Mouse (Mus musculus) splenic B cell, adult 2 months (primary cell): ENCODE measurements around the gene Bri3.

Source experiments
- DNase-seq: peaks from one replicate; pipeline ENCODE4 v3.0.0-alpha.2; 2011; ENCODE audit warnings: low read depth, low spot score
- H3K27me3 ChIP-seq: 2 replicates; pipeline ENCODE4 v1.6.1; 2012; ENCODE audit warnings: mild to moderate bottlenecking, low read length, moderate library complexity, mixed read lengths; ENCODE audit not compliant: control insufficient read depth, poor library complexity, insufficient read depth, severe bottlenecking
- H3K36me3 ChIP-seq: 2 replicates; pipeline ENCODE4 v1.6.1; 2012; ENCODE audit warnings: mild to moderate bottlenecking, low read length, moderate library complexity, mixed read lengths; ENCODE audit not compliant: control insufficient read depth, poor library complexity, insufficient read depth, severe bottlenecking

Bri3 gene

GRCm38 (mm10) chr5:144447226-144447616 is 203.0 kb downstream of the Bri3 start:
- no peaks in the 10 kb centered on the region for H3K36me3 ChIP-seq
- no peak for DNase-seq

DNA sequence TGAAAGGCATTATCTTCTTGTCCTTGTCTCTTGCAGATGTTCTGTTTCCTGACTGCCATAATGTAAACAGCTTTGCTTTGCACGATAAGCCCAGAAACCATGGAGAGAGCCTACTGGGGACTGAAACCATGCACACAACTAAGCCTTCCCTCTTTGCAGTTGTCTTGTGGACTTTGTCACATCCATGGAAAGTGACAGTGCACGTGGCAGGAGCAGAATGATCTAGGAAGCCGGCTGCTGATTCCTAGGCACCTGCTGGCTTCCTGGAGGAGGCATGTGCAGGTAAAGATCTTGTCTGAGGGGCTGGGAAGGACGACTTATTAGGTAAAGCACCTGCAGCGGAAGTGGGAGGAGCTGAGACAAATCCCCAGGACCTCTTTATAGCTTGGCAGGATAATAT is 203.7 kb downstream of the Bri3 start:
- no peak for DNase-seq
- H3K27me3 ChIP-seq = no peaks in the 10 kb centered on the region
- no peaks in the 10 kb centered on the region for H3K36me3 ChIP-seq

More at GRCm38 (mm10) chr5:144447226-144447616, 203.0 kb downstream of the Bri3 start:
- H3K27me3 ChIP-seq = no peaks in the 10 kb centered on the region

DNA sequence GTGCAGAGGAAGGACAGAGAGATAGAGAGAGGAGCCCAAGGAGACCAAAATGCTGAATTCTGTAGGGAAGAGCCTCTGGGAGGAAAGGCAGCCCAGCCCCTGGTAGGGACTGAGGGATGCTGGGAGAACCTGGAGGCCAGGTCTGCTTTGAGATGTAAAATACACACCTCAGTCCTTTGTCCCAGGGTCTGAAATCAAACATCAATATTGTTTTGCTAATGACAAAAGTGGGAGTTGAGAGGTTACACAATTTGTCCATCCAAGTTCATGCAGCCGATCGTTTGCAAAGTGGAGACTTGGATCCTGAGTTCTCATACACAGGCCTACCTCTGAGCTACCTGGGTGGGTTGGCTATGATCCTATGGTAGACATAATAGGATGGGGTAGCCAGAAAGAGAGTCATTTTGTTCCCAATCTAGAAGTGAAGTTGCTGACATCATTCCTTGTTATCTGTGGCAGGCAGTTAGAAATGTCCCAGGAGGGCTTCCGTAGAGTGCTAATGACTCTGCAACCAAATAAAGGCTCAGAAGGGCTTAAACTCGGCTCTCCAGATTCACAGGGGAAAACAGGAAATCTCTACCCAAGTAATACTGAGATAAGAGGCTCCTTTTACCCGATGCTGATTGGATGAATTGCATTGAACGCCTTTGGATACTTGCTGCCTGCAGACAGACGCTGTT is 208.7 kb downstream of the Bri3 start:
- Histone ChIP-seq H3K27me3 (no peaks in the 10 kb centered on the region), H3K36me3 (no peaks in the 10 kb centered on the region)
- DNase-seq = no peak

DNA sequence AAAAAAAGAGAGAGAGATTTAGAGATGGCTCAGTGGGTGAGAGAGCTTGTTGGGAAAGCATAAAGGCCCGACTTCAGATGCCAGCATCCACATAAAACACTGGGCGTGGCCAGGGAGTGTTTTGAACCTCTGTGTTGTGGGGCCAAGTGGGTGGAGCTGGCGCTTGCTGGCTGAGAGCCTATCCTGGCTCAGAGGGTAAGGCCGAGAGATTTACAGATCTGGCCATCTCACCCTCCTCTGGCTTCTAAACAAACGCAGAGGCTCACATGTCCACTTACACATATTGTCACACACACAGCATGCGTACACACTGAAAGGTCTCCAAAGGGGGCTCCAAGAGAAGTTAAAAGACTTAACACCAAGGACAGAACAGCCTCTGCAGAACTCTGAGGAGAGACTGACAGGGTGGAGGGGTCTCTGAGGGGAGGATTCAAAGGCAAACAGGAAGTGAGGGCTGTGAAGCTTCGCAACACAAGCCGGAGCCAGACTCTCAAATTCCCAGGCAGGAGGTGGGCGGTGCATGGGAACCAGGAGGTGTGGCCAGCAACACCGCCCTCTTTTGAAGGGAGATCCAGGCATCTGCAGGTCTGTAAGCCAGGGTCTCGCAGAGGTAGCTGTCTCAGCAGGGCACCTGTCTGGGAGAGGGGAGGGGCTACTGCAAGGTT is 213.5 kb downstream of the Bri3 start:
- Histone ChIP-seq H3K36me3 (no peaks in the 10 kb centered on the region), H3K27me3 (no peaks in the 10 kb centered on the region)
- no peak for DNase-seq

DNA sequence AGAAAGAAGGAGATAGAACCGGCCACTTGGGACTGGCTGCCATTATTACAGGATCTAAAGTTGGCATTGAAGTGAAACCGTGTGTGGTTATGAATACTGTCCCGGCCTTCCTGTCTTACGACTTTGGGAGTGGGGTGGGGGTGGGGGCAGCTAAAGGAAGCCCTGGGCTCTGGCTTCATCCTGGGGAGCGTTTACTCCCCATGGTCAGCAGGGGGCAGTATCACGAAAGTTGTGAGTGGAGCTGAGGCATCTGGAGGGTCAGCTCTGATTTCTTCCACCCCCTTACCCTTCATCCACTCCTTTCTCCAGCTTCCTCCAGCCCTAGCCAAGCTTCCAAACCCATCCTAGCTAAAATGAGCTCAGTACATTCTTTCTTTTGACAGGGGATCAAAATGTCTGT is 222.8 kb downstream of the Bri3 start:
- no peak for DNase-seq
- Histone ChIP-seq H3K36me3 (no peaks in the 10 kb centered on the region), H3K27me3 (no peaks in the 10 kb centered on the region)

GRCm38 (mm10) chr5:144473056-144473455 is 228.8 kb downstream of the Bri3 start:
- no peaks in the 10 kb centered on the region for H3K36me3 ChIP-seq
- H3K27me3 ChIP-seq = no peaks in the 10 kb centered on the region
- DNase-seq = no peak

DNA sequence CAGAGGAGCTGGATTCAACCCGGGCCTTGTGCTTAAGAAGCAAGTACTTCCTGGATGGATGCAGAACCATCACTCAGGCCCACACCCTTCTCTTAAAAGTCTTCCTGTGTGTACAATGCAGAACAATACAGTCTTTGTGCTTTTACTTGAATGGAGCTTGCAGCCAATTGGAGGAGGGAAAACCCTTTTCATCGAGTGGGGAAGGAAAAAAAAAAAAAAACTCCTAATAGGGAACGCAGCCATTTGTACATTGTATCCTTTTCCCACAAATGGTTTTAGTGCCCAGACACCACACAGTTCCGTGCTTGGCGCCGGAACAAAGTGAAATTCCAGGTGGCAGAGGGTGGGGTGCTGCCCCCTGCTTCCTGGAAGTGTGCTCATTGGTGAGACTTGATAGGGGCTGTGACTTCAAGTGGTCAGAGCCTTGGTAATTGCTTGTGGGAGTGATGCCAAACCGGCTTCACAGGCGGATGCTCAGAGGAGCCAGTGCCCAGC is 235.5 kb downstream of the Bri3 start:
- no peaks in the 10 kb centered on the region for H3K36me3 ChIP-seq
- DNase-seq = no peak
- H3K27me3 ChIP-seq = no peaks in the 10 kb centered on the region

GRCm38 (mm10) chr5:144483659-144484375 is 239.6 kb downstream of the Bri3 start:
- Histone ChIP-seq H3K27me3 (no peaks in the 10 kb centered on the region), H3K36me3 (no peaks in the 10 kb centered on the region)
- no peak for DNase-seq

- Histone ChIP-seq H3K36me3 (no peaks in the 10 kb centered on the region), H3K27me3 (no peaks in the 10 kb centered on the region)
- DNase-seq = no peak
These were observed 247.1 kb downstream of the Bri3 start for GRCm38 (mm10) chr5:144491308-144491707.
